Mouse (Mus musculus): ENCODE data around the gene Mapk6. TPM values are rescaled to one million over a fixed set of nuclear protein-coding genes. Genes with fewer than 3 reads are reported as not detected.

Mapk6 gene
- total and polyA plus RNA-seq, 3 experiments, result 19.6 to 91.0 (median 44.1) TPM

GRCm38 (mm10) chr9:75429657-75430056 lies 19.9 kb upstream of the Mapk6 start:
- H3K9ac ChIP-seq (ENCODE audit: control insufficient read depth, low read depth, low read length, poor library complexity, severe bottlenecking), result no peak overlapping the region
- TF ChIP-seq ZNF384 (IDR thresholded peaks at IDR 0.05; ENCODE audit: low read depth, low read length) (no peak), CHD2 (IDR thresholded peaks at IDR 0.05; ENCODE audit: low read length) (no peak), EP300 (IDR thresholded peaks at IDR 0.05; ENCODE audit: low read depth in 1 of 2, low read length in 2 of 2) (no peak), POLR2AphosphoS2 (IDR thresholded peaks at IDR 0.05; ENCODE audit: low read length) (no peak)
- DNase-seq (ENCODE audit: low read depth, low spot score), result no peak
- no peaks in the 10 kb centered on the region for H3K27me3 ChIP-seq (ENCODE audit: control insufficient read depth in 1 of 2, insufficient read depth in 2 of 2, low read length in 2 of 2)
- no peak overlapping the region for H3K27ac ChIP-seq (ENCODE audit: control insufficient read depth, low read depth, low read length)
- H3K4me1 ChIP-seq (ENCODE audit: control insufficient read depth in 1 of 2, insufficient read depth in 2 of 2, low read length in 2 of 2), result peaks cover 6 to 36% of the 10 kb centered on the region in 2 experiments
- no peak overlapping the region for H3K4me3 ChIP-seq (ENCODE audit: control insufficient read depth in 1 of 2, insufficient read depth in 1 of 2, low read depth in 2 of 2, low read length in 2 of 2)
- H3K9me3 ChIP-seq (replicated peaks; ENCODE audit: insufficient read depth, low read length), result no peaks in the 10 kb centered on the region
- peaks cover 0 to 32% of the 10 kb centered on the region in 2 experiments; a peak in 2 of 4 replicates for H3K36me3 ChIP-seq (ENCODE audit: control insufficient read depth in 1 of 2, insufficient read depth in 2 of 2, low read length in 2 of 2)
- H3K79me2 ChIP-seq (ENCODE audit: control insufficient read depth, insufficient read depth, low read length, poor library complexity), result no peaks in the 10 kb centered on the region

- Histone ChIP-seq H3K27me3 (ENCODE audit: control insufficient read depth in 1 of 2, insufficient read depth in 2 of 2, low read length in 2 of 2) (no peaks in the 10 kb centered on the region), H3K4me1 (ENCODE audit: control insufficient read depth in 1 of 2, insufficient read depth in 2 of 2, low read length in 2 of 2) (peaks cover 4 to 36% of the 10 kb centered on the region in 2 experiments), H3K27ac (ENCODE audit: control insufficient read depth, low read depth, low read length) (no peak overlapping the region), H3K36me3 (ENCODE audit: control insufficient read depth in 1 of 2, insufficient read depth in 2 of 2, low read length in 2 of 2) (peaks cover 0 to 30% of the 10 kb centered on the region in 2 experiments; a peak in 2 of 4 replicates), H3K9me3 (replicated peaks; ENCODE audit: insufficient read depth, low read length) (no peaks in the 10 kb centered on the region), H3K9ac (ENCODE audit: control insufficient read depth, low read depth, low read length, poor library complexity, severe bottlenecking) (no peak overlapping the region), H3K79me2 (ENCODE audit: control insufficient read depth, insufficient read depth, low read length, poor library complexity) (no peaks in the 10 kb centered on the region), H3K4me3 (ENCODE audit: control insufficient read depth in 1 of 2, insufficient read depth in 1 of 2, low read depth in 2 of 2, low read length in 2 of 2) (no peak overlapping the region)
- DNase-seq (ENCODE audit: low read depth, low spot score), result peak; percentile 52
- TF ChIP-seq TAL1 (IDR thresholded peaks at IDR 0.05; ENCODE audit: low read length) (peak; percentile 59), TCF12 (IDR thresholded peaks at IDR 0.05; ENCODE audit: low read depth, low read length) (0 out of 2 replicates have a peak, but pooled peaks have one; percentile 43), ETS1 (IDR thresholded peaks at IDR 0.05; ENCODE audit: low read depth, low read length) (peak; percentile 34; the same call in 1 of the 2 replicates), RCOR1 (IDR thresholded peaks at IDR 0.05; ENCODE audit: low read depth, low read length) (no peak)
Measured at GRCm38 (mm10) chr9:75429040-75429439, 19.2 kb upstream of the Mapk6 start.

GRCm38 (mm10) chr9:75428274-75428600 lies 18.4 kb upstream of the Mapk6 start:
- Histone ChIP-seq H3K27me3 (ENCODE audit: control insufficient read depth in 1 of 2, insufficient read depth in 2 of 2, low read length in 2 of 2) (no peaks in the 10 kb centered on the region), H3K36me3 (ENCODE audit: control insufficient read depth in 1 of 2, insufficient read depth in 2 of 2, low read length in 2 of 2) (peaks cover 0 to 28% of the 10 kb centered on the region in 2 experiments; a peak in 2 of 4 replicates), H3K4me1 (ENCODE audit: control insufficient read depth in 1 of 2, insufficient read depth in 2 of 2, low read length in 2 of 2) (peaks cover 4 to 36% of the 10 kb centered on the region in 2 experiments), H3K9ac (ENCODE audit: control insufficient read depth, low read depth, low read length, poor library complexity, severe bottlenecking) (no peak overlapping the region), H3K9me3 (replicated peaks; ENCODE audit: insufficient read depth, low read length) (no peaks in the 10 kb centered on the region), H3K27ac (ENCODE audit: control insufficient read depth, low read depth, low read length) (no peak overlapping the region), H3K4me3 (ENCODE audit: control insufficient read depth in 1 of 2, insufficient read depth in 1 of 2, low read depth in 2 of 2, low read length in 2 of 2) (no peak overlapping the region), H3K79me2 (ENCODE audit: control insufficient read depth, insufficient read depth, low read length, poor library complexity) (no peaks in the 10 kb centered on the region)
- TF ChIP-seq NRF1 (IDR thresholded peaks at IDR 0.05; ENCODE audit: insufficient read depth, low read depth, low read length, poor library complexity, severe bottlenecking) (no peak), E2F4 (IDR thresholded peaks at IDR 0.05; ENCODE audit: borderline replicate concordance, low read depth, low read length) (no peak), USF1 (IDR thresholded peaks at IDR 0.05; ENCODE audit: low read depth, low read length) (no peak), POLR2AphosphoS2 (IDR thresholded peaks at IDR 0.05; ENCODE audit: low read length) (no peak), ZKSCAN1 (IDR thresholded peaks at IDR 0.05; ENCODE audit: low read depth, low read length) (no peak), BHLHE40 (IDR thresholded peaks at IDR 0.05; ENCODE audit: borderline replicate concordance, low read depth, low read length) (no peak), RAD21 (IDR thresholded peaks at IDR 0.05; ENCODE audit: low read depth, low read length) (no peak)
- no peak for DNase-seq (ENCODE audit: low read depth, low spot score)
